Mouse (Mus musculus) layer of hippocampus, adult 9-10 months (tissue): Measurements from ENCODE around the gene Olfr1390.
"Not testable (repeated sequence)": the region's sequence is repeated elsewhere in the genome, so short reads cannot be mapped to it uniquely, and the experiment has no call there.

Source experiments
- DNase-seq: peaks from one replicate; pipeline ENCODE4 v3.0.0; 2022; ENCODE audit warnings: low spot score

Olfr1390 gene

DNA sequence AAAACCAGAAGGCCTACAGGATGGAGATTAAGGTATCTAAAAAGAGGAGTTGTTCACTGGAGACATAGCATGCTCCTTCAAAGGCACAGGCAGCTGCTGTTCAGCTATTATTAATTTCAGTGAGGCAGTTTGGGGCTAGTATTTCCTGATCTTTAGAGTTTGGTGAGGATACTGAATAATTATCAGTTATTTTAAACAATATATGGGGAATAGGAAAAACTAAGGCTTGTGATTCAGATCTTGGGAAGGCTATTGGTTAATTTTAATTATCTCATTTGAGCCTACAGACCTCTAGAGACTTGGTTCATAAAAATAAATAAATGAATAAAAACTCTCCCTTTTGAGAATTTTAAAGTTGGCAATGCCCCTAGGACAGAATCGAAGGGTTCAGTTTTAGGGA, at the start of gene Olfr1390:
Gene Olfr1390, plus strand, starts transcription at position 301 of the 400 bp plus-strand sequence.
- DNase-seq, result no peak

DNA sequence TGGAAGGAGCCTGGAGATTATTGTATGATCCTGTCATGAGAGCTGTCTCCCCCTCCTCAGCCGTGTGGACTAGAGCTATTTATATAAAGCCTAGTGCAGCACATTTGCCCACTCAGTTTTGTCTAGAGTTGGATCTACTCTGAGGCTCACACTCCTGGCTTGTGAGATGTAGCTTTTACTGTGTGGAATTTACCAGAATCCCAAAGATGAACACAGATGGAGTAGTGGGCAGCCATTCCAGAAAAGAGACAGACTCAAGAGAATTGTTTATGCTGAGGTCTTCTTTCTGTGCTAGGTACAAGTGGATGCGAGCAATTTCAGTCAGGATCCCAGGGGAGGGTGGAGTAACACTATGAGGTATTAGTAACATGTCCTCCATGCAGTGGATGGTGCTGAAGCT, 47.7 kb upstream of the Olfr1390 start:
- no peak for DNase-seq

DNA sequence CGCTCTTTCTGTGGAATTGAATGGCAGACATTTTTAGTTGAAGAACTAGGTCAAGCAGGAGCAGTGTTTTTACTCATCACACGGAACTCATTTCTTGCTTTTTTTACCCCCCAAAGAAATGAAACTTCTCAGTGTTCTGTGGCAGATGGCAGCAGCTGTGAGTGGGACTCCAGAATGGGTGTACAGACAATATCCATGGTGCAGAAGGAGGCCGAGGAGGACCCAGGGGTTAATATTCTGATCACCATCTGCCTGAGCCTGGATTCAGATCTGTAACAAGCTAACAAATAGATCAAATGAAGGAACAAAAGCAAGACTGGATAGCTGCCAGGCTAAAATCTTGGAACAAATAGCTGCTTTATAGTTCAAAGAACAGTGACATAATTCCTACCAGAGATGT, 42.2 kb upstream of the Olfr1390 start:
- DNase-seq, result peak; percentile 33

DNA sequence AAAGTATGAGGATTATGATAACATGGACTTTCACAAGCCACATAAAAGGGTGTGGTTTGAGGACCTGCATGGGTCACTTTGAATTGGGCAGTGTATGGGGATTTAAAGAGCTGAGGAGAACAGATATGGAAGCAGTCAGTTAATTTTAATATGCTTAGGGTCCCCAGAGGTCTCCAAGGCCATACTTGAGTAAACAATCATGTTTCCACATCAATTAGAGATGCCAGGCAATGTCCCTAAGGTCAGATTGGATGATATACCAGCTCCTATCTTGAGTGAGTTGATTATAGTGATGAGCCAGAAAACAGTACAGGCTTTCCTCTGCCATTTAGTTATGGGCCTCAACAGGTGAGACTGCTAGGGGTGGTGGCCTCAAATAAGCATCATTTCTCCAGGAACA, 30.5 kb upstream of the Olfr1390 start, which contains the start of gene Olfr10:
Gene Olfr10, plus strand, starts transcription at position 301 of the 400 bp plus-strand sequence.
- DNase-seq, result no peak

DNA sequence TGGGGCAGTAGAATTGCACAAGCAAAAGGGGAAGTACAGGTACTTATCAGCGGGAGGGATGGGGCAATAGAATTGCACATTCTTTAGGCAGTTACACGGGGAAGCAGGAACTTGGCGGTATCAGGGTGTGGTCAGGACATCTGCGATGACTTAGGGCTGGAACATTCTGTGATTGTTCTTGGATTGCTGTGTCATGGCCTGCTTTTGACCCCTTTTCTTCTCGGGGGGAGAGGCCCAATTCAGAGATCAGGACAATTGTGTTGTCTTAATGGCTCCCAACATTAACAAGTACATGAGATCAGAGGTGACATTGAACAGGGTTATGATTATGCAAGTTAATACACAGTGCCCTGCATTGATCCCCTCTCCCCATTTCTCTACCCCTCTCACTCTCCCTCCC, 26.4 kb upstream of the Olfr1390 start:
- not testable (repeated sequence) for DNase-seq

DNA sequence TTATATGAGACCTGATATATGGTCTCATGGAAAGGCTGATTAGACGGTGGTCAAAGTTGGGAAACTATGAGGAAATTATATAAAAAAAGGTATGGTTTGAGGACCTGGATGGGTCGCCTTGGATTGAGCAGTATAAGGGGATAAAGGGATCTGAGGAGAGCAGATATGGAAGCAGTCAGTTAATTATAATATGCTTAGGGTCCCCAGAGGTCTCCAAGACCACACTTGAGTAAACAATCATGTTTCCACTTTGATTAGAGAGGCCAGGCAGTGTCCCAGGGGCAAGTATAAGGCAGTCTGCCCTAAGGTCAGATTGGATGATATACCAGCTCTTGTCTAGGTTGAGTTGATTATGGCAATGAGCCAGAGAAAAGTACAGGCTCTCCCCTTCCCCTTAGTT, 12.5 kb upstream of the Olfr1390 start, which contains the start of gene Olfr1391:
Gene Olfr1391, plus strand, starts transcription at position 301 of the 400 bp plus-strand sequence.
- no peak for DNase-seq

DNA sequence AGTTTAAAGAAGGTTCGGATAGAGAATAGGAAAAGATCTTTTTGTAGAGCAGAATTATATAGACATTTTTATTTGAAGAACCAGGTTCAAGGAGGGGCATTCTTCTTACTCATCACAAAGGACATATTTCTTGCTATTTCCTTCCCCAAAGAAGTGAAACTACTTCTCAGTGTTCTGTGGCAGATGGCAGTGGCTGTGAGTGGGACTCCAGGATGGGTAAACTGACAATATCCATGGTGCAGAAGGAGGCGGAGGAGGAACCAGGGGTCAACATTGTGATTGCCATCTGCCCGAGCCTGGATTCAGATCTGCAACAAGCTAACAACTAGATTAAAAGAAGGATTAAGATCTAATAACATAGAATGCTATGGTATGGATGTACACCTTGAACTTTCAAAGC, 8.3 kb upstream of the Olfr1390 start:
- DNase-seq, result no peak

- no peak for DNase-seq
Observed at GRCm38 (mm10) chr11:49329686-49330085, 5.3 kb upstream of the Olfr1390 start.

GRCm38 (mm10) chr11:49337150-49337832, 2.3 kb downstream of the Olfr1390 start:
- no peak for DNase-seq

DNA sequence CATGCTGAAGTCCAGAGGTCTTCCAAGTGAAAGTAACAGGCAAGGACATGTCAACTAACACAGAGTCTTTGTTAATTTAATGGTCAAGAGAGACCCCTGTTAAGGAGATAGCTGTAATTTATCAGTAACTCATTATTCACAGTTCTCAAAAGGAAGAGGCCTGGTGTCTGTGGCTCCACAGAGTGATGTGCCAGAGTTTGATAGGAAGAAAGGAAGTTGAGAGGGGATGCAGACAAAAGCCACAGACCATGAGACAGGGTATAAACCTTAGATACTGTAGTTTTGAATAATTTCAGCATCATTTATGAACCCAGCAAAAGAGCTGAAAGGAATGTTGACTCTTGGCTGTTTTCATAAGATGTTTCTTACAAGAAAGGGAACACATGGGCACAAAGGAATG, 48.1 kb downstream of the Olfr1390 start:
- no peak for DNase-seq

- not testable (repeated sequence) for DNase-seq
Observed at GRCm38 (mm10) chr11:49386118-49386517, 51.1 kb downstream of the Olfr1390 start.
